Mouse (Mus musculus) CH12.LX (cell line): Measurements from ENCODE around the gene Sec1.

Source experiments
- CTCF ChIP-seq, 2 experiments: IDR thresholded peaks in 1 of 2; conservative IDR thresholded peaks in 1 of 2; 2 replicates each; pipeline ENCODE4 v1.5.1; 2011 to 2012; ENCODE audit warnings: low read depth in 2 of 2, low read length in 2 of 2, improper control_type of control experiment in 1 of 2, inconsistent platforms in 1 of 2, mild to moderate bottlenecking in 1 of 2, moderate library complexity in 1 of 2
- EP300 ChIP-seq: IDR thresholded peaks from 2 replicates; pipeline ENCODE4 v1.6.1; 2011; ENCODE audit warnings: low read length, improper control_type of control experiment
- MAFK ChIP-seq: IDR thresholded peaks from 2 replicates; pipeline ENCODE4 v1.6.1; 2011; ENCODE audit warnings: low read length, improper control_type of control experiment; ENCODE audit not compliant: insufficient replicate concordance
- MAX ChIP-seq: IDR thresholded peaks from 2 replicates; pipeline ENCODE4 v1.6.1; 2011; ENCODE audit warnings: low read length, improper control_type of control experiment
- NELFE ChIP-seq: IDR thresholded peaks from 2 replicates; pipeline ENCODE4 v1.6.1; 2011; ENCODE audit warnings: low read depth, low read length, improper control_type of control experiment
- POLR2A ChIP-seq: IDR thresholded peaks from 2 replicates; pipeline ENCODE4 v1.6.1; 2011; ENCODE audit warnings: low read depth, mild to moderate bottlenecking, improper control_type of control experiment, low read length
- SIN3A ChIP-seq: IDR thresholded peaks from 2 replicates; pipeline ENCODE4 v1.6.1; 2012; ENCODE audit warnings: low read length, improper control_type of control experiment, inconsistent platforms
- UBTF ChIP-seq: IDR thresholded peaks from 2 replicates; pipeline ENCODE4 v1.6.1; 2012; ENCODE audit warnings: low read depth, mild to moderate bottlenecking, inconsistent platforms, low read length, improper control_type of control experiment, moderate library complexity
- USF1 ChIP-seq: IDR thresholded peaks from 2 replicates; pipeline ENCODE4 v1.6.1; 2014; ENCODE audit warnings: low read depth, mild to moderate bottlenecking, inconsistent platforms, low read length, improper control_type of control experiment
- ZNF384 ChIP-seq: IDR thresholded peaks from 2 replicates; pipeline ENCODE4 v1.6.1; 2012; ENCODE audit warnings: low read depth, low read length, improper control_type of control experiment, inconsistent platforms

- TF ChIP-seq POLR2A (no peak), CTCF (conservative IDR thresholded peaks at IDR 0.05 in 1 of 2, IDR thresholded peaks at IDR 0.05 in 1 of 2; ENCODE audit: low read depth in 2 of 2, low read length in 2 of 2) (no peak), EP300 (no peak), USF1 (no peak), MAX (no peak), MAFK (no peak), NELFE (no peak), SIN3A (no peak), UBTF (no peak), ZNF384 (no peak)
Observed at GRCm38 (mm10) chr7:45699523-45700141, 5.4 kb upstream of the Sec1 start, which contains the start of gene Car11.
